Mouse (Mus musculus) testis, adult 2 months (tissue): Measurements from ENCODE around the gene Lgals4. TPM values are rescaled to one million over a fixed set of nuclear protein-coding genes. Genes with fewer than 3 reads are reported as not detected.

Source experiments
- H3K27ac ChIP-seq: fragments of 200-500 bp; 2 replicates; pipeline ENCODE4 v1.5.1; 2012; ENCODE audit warnings: low read depth, low read length; ENCODE audit not compliant: control insufficient read depth, insufficient read depth
- H3K27me3 ChIP-seq: fragments of 200-500 bp; 2 replicates; pipeline ENCODE4 v1.6.1; 2012; ENCODE audit warnings: mild to moderate bottlenecking, low read length, moderate library complexity; ENCODE audit not compliant: control insufficient read depth, insufficient read depth
- H3K36me3 ChIP-seq: fragments of 200-500 bp; 2 replicates; pipeline ENCODE4 v1.6.1; 2012; ENCODE audit warnings: mild to moderate bottlenecking, low read length; ENCODE audit not compliant: control insufficient read depth, insufficient read depth
- H3K4me1 ChIP-seq: fragments of 200-500 bp; 2 replicates; pipeline ENCODE4 v1.6.1; 2012; ENCODE audit warnings: low read length; ENCODE audit not compliant: control insufficient read depth, insufficient read depth
- H3K4me3 ChIP-seq: fragments of 200-500 bp; 2 replicates; pipeline ENCODE4 v1.5.1; 2012; ENCODE audit warnings: low read depth, mild to moderate bottlenecking, low read length, moderate library complexity, mixed read lengths; ENCODE audit not compliant: control insufficient read depth
- CTCF ChIP-seq: fragments of 200-500 bp; IDR thresholded peaks from 2 replicates; pipeline ENCODE4 v1.5.1; 2012; ENCODE audit warnings: low read depth, mild to moderate bottlenecking, inconsistent platforms, low read length, moderate library complexity; ENCODE audit not compliant: control insufficient read depth, insufficient read depth, insufficient replicate concordance
- POLR2A ChIP-seq: fragments of 200-500 bp; IDR thresholded peaks from 2 replicates; pipeline ENCODE4 v1.6.1; 2012; ENCODE audit warnings: low read depth, mild to moderate bottlenecking, inconsistent platforms, low read length, moderate library complexity; ENCODE audit not compliant: control insufficient read depth
- polyA plus RNA-seq: library from polyadenylated mRNA; depleted of rRNA; stranded (reverse); fragments of >200 nt; gene quantifications from 2 replicates; pipeline ENCODE4 v1.2.3, GENCODE M21; 2012

The Lgals4 gene
- polyA plus RNA-seq, 1 experiment, result 13.8 TPM

DNA sequence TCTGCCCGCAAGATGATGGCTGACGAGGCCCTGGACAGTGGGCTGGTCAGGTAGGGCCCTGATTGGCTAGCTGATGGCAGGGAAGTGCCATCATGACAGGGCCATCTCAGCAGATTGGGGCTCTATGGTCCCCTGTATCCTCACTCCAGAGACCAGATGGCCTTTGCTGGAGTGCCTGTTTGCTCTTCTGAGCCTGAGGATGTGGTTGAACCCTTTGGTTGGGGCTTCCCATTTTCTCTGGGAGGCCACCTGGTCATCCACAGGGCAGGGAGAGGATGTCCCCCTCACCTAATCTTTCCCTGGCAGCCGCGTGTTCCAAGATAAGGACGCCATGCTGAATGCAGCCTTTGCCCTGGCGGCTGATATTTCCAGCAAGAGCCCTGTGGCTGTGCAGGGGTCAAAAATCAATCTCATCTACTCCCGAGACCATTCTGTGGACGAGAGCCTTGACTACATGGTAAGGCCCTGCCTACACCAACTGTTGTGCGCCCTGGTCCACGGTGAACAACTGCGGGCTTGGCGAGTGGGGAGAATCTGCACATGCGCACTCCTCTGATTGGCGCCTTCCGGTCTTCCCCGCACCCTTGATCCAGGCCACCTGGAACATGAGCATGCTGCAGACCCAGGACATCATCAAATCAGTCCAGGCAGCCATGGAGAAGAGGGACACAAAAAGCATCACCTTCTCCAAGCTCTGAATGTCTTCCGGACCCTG, 2.1 kb upstream of the Lgals4 start:
- H3K4me3 ChIP-seq, result peak overlapping the region; percentile 23
- H3K4me1 ChIP-seq, result peaks cover 9% of the 10 kb centered on the region
- no peaks in the 10 kb centered on the region for H3K27me3 ChIP-seq
- H3K36me3 ChIP-seq, result no peaks in the 10 kb centered on the region; the same call in 1 of the 2 replicates
- H3K27ac ChIP-seq, result no peak overlapping the region
- TF ChIP-seq CTCF (no peak), POLR2A (0 out of 2 replicates have a peak, but pooled peaks have one; percentile 15)

DNA sequence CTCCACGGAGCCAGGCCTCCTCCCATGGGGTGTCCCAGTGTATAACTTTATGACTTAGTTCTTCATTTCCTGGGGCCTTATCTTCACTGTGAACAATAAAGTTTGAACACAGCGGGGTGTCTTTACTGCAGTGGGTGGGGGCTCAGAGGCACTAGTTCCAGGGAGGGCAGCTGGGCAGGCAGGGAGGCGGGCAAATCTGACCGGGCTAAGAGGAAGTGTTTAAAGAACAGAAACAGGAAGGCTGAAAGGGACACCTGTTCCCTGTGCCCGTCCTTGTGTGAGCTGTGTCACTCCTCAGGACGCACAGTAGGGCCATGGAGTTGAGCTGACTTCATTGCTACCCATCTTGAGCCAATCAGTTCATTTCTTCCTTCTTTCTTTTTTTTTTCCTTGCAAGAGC, 1.5 kb upstream of the Lgals4 start:
- H3K27ac ChIP-seq, result no peak overlapping the region
- H3K4me3 ChIP-seq, result peak overlapping the region; percentile 23; the same call in 1 of the 2 replicates
- no peaks in the 10 kb centered on the region; the same call in 1 of the 2 replicates for H3K36me3 ChIP-seq
- no peaks in the 10 kb centered on the region for H3K27me3 ChIP-seq
- peaks cover 9% of the 10 kb centered on the region for H3K4me1 ChIP-seq
- TF ChIP-seq CTCF (no peak), POLR2A (no peak)

DNA sequence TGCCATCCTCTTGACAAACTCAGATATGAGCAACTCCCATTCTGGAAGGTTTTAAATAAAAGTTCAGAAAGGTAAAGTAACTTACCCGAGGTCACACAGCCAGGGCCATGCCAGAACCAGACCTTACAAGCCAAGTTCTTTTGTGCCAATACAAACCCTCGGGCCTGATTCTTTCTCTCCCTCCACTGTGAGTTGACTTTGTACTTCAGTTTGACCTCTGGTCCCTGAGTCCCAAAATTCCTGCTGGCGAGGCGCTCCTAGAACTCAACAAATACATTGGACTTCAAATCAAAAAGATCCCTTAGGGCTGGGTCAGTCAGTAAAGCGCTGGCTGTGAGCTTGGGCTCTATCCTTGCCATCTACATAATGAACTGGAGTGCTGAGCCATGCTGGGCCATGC, 3.3 kb downstream of the Lgals4 start:
- Histone ChIP-seq H3K27me3 (no peaks in the 10 kb centered on the region), H3K36me3 (no peaks in the 10 kb centered on the region), H3K27ac (no peak overlapping the region), H3K4me3 (no peak overlapping the region), H3K4me1 (peaks cover 3% of the 10 kb centered on the region; the same call in 1 of the 2 replicates)
- TF ChIP-seq CTCF, result no peak

DNA sequence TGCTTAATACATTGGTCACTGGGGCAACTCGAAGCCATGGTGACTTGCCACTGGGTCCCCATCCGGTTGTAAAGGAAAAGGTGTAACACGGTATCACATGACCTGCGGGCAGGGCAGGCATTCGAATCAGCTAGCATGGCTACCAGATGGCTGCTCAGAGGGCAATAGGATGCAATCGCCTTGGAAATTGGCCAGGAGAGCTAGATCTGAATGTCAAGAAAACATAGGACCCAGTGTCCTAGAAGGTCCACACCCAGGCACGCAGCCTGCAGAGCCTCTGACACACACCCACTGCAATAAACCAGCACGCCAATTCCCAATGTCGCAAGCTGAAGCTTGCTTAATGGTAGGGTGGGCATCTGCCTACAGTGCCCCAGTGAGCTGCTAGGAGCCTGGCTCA, 4.7 kb downstream of the Lgals4 start:
- no peak for TF ChIP-seq POLR2A
- TF ChIP-seq CTCF, result no peak
- Histone ChIP-seq H3K27ac (no peak overlapping the region), H3K27me3 (no peaks in the 10 kb centered on the region), H3K36me3 (no peaks in the 10 kb centered on the region), H3K4me3 (no peak overlapping the region), H3K4me1 (no peaks in the 10 kb centered on the region)

DNA sequence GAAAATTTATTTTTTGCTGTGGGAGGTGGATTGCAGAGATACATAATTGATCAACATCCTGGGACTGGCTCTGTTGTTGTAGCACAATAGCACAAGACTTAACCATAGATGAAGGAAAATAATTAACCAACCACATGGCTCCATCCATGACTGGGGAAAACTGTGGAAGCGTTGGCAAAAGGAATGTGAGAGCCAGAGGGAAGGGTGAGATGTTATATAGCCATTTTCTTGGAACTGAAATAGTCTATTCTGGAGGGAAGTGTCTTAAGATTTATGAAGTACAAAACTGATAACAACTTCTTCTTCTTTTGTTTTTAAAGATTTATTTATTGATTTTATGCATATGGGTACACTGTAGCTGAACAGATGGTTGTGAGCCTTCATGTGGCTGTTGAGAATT, 13.6 kb downstream of the Lgals4 start:
- H3K4me3 ChIP-seq, result no peak overlapping the region
- H3K4me1 ChIP-seq, result no peaks in the 10 kb centered on the region
- TF ChIP-seq POLR2A, result no peak
- no peak for TF ChIP-seq CTCF
- H3K36me3 ChIP-seq, result no peaks in the 10 kb centered on the region
- no peaks in the 10 kb centered on the region for H3K27me3 ChIP-seq
- no peak overlapping the region for H3K27ac ChIP-seq

DNA sequence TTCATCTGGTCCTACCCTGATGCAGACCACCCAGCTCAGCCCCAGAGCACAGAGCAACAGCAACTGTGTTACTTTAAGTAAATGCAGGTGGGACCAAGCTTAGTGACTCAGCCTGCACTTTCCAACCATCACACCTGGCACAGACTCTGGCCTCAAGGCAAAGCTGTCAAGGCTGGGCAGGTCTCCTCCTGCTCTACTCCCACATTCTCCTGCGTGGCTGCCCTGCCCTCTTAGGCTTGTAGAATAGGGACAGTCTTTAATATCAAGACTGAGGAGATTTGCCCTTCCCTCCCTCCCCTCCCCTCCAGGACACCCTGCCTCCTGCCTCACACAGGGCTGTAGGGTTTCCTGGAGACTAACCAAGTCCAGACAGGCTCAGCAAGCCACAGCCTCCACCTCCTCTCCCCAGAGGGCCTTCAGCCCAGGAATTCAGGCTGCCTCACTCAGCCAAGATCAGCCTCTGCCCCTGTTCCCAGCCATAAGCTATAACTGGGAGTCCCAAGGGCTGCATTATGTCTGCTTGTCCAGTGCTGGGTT, 16.1 kb downstream of the Lgals4 start:
- H3K27me3 ChIP-seq, result no peaks in the 10 kb centered on the region

DNA sequence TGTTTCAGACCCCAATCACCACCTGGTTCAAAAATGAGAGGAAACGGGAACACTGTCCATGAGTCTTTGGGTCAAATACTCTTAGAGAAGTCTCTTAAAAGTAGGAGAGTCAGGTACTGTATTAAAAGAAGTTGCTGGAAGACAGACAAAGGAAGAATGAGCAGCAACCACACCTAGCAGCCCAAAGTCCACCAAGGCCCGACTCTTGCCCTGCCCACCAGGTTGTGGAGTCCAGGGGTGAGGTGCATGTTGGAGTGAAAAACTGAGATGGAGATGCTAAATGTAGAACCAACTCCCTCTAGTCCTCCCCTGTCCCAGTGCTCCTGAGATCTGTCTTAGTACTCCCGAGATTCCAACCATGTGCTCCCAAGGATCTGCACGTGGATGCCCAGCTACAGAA, 17.0 kb downstream of the Lgals4 start:
- no peaks in the 10 kb centered on the region for H3K36me3 ChIP-seq
- H3K27ac ChIP-seq, result no peak overlapping the region
- H3K4me1 ChIP-seq, result no peaks in the 10 kb centered on the region
- TF ChIP-seq POLR2A (no peak), CTCF (no peak)
- no peaks in the 10 kb centered on the region for H3K27me3 ChIP-seq
- no peak overlapping the region for H3K4me3 ChIP-seq

More for the DNA sequence above, 16.1 kb downstream of the Lgals4 start:
- Histone ChIP-seq H3K4me1 (no peaks in the 10 kb centered on the region), H3K27ac (no peak overlapping the region), H3K36me3 (no peaks in the 10 kb centered on the region), H3K4me3 (no peak overlapping the region)
- TF ChIP-seq POLR2A (no peak), CTCF (no peak)
